Mouse (Mus musculus) cerebellum, adult 18-20 months (tissue): ENCODE measurements around the gene D8Ertd738e.

Experiments used
- DNase-seq, 2 experiments: peaks; one replicate each; pipeline ENCODE4 v3.0.0; 2021

Gene D8Ertd738e

GRCm38 (mm10) chr8:84201545-84202245 lies 47.8 kb downstream of the D8Ertd738e start:
- no peak for DNase-seq

GRCm38 (mm10) chr8:84200652-84201544 lies 48.6 kb downstream of the D8Ertd738e start:
- no peak for DNase-seq

- DNase-seq, result no peak
Measured at GRCm38 (mm10) chr8:84200126-84200555, 49.4 kb downstream of the D8Ertd738e start.

- no peak for DNase-seq
Measured at GRCm38 (mm10) chr8:84199348-84200125, 50.0 kb downstream of the D8Ertd738e start.

- no peak for DNase-seq
Measured at GRCm38 (mm10) chr8:84198871-84199270, 50.6 kb downstream of the D8Ertd738e start.

- peak in 1 of 2 experiments; percentile 46 for DNase-seq
Measured at GRCm38 (mm10) chr8:84197922-84198774, 51.4 kb downstream of the D8Ertd738e start.

GRCm38 (mm10) chr8:84197141-84197921 lies 52.2 kb downstream of the D8Ertd738e start:
- DNase-seq, result no peak
